Mouse (Mus musculus): ENCODE results near the gene Olfr251. TPM values are rescaled to one million over a fixed set of nuclear protein-coding genes. Genes with fewer than 3 reads are reported as not detected.
"Not testable (repeated sequence)": the region's sequence is repeated elsewhere in the genome, so short reads cannot be mapped to it uniquely, and the experiment has no call there.

The Olfr251 gene
- not detected for total RNA-seq (2021)

GRCm38 (mm10) chr9:38376786-38377185 lies at the start of gene Olfr251:
Gene Olfr251 (plus strand): TSS chr9:38377086.
- no peak for DNase-seq (ENCODE audit: low spot score in 2 of 2)
- intact Hi-C loops (cut with DNase I) = no loop called here

GRCm38 (mm10) chr9:38328760-38329159 lies 48.1 kb upstream of the Olfr251 start, which contains the start of gene Olfr25:
Gene Olfr25 (plus strand): TSS chr9:38329060.
- DNase-seq (ENCODE audit: low spot score in 2 of 2) = no peak
- intact Hi-C loops (cut with DNase I) = no loop called here

- intact Hi-C loops (cut with DNase I) = no loop called here
- DNase-seq (ENCODE audit: low spot score in 2 of 2) = no peak
Measured at GRCm38 (mm10) chr9:38348111-38348510, 28.8 kb upstream of the Olfr251 start, which contains the start of gene Olfr898. Gene Olfr898 (plus strand): TSS chr9:38348411.

GRCm38 (mm10) chr9:38366596-38366995 lies 10.3 kb upstream of the Olfr251 start, which contains the start of gene Olfr250:
Gene Olfr250 (plus strand): TSS chr9:38366896.
- intact Hi-C loops (cut with DNase I) = no loop called here
- DNase-seq (ENCODE audit: low spot score in 2 of 2) = no peak

DNA sequence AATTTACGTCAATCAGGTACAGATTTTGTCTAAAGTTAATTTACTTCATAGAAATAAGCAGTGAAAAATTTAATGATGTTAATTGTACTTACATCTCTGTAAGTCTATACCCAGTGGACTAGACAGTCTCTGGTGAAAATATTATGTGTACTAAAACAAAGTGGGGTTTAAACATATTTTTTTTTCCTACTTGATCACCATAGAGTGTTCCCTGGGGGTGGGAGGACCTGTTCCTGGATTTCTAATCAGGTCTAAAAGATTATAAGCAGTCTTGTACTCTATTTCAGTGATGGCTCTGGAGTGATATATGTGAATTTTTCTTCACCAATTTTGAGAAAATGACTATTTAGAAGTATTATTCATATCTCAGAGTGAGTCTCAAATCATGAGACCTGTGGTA lies 24.5 kb downstream of the Olfr251 start, which contains the start of gene Olfr147:
TSS of gene Olfr147 (plus strand) at position 301 of the 400 bp plus-strand sequence.
- DNase-seq (ENCODE audit: low spot score in 2 of 2) = no peak
- intact Hi-C loops (cut with DNase I) = no loop called here

GRCm38 (mm10) chr9:38407502-38407901 lies 30.6 kb downstream of the Olfr251 start:
- intact Hi-C loops (cut with DNase I); DNase-seq (ENCODE audit: low spot score in 2 of 2): not testable (repeated sequence)

DNA sequence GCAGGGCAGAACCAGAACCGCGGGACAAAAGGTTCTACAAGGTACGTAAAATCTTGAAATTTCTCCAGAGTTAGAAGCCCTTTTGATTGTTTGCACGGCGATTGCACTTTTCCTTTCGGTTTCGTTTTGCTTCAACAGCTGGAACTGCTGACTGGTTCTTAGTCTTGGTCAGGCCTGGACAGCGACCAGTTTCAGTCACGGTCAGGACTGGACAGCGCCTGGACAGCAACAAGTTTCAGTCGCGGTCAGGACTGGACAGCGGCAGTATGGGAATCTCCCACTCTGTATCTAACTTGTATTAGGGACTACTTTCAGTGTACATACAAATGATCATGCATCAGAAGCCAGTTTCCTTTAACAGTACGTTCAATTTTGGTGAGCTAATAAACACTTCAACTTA lies 36.6 kb downstream of the Olfr251 start:
- intact Hi-C loops (cut with DNase I) = not testable (repeated sequence)

DNA sequence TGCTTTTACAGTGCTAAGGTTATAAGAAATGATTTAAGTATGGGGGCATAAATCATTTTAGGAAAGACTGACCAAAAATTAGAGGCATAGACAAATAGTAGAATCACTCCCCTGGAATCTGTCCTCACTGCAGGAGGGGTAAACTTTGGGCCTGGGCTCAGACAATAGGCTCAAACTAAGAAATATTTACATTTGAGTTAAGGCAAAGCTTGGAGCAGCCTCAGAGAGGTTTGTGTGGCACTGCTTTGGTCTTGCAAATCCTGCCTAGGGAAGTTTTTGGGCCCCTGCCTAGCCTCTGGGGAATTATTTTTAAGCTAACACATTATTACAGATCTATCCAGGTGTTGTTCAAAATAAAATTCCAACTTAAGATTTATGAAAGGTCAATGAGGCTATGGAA lies 46.9 kb downstream of the Olfr251 start:
- intact Hi-C loops (cut with DNase I) = no loop called here
- no peak for DNase-seq (ENCODE audit: low spot score in 2 of 2)

More for the DNA sequence above, 36.6 kb downstream of the Olfr251 start:
- DNase-seq (ENCODE audit: low spot score in 2 of 2) = not testable (repeated sequence)

- intact Hi-C loops (cut with DNase I) = no loop called here
- no peak for DNase-seq (ENCODE audit: low spot score in 2 of 2)
Measured at GRCm38 (mm10) chr9:38427026-38427425, 50.1 kb downstream of the Olfr251 start.

DNA sequence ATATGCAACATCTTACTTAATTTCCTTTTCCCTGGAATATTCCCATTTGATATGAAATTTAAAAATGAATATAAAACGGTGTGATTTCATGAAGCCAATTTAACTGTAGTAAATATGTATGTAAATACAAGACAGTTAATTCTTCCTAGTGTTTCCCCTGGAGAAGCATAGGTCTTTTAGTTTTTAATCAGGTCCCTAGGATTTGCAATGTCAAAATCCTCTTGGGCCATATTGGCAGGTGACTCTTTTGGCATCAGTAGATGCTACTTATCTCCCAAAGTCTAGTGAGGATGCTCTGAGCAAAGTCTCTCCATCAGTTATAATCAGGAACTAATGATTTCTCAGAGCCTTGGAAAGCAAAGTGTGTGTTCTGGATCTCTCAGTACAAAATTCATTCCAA lies 52.3 kb downstream of the Olfr251 start, which contains the start of gene Olfr901:
TSS of gene Olfr901 (plus strand) at position 301 of the 400 bp plus-strand sequence.
- intact Hi-C loops (cut with DNase I) = no loop called here
- no peak for DNase-seq (ENCODE audit: low spot score in 2 of 2)

Other genes starting within 250 kb of the Olfr251 start
- not detected for gene Olfr890, start 234.6 kb upstream of the Olfr251 start, total RNA-seq (2021)
- gene Olfr891, start 196.3 kb upstream of the Olfr251 start, total RNA-seq (2021) = not detected
- gene Olfr893, start 168.7 kb upstream of the Olfr251 start, total RNA-seq (2021) = not detected
- gene Olfr894, start 159.0 kb upstream of the Olfr251 start, total RNA-seq (2021) = not detected
- not detected for gene Olfr143, start 124.3 kb upstream of the Olfr251 start, total RNA-seq (2021)
- not detected for gene Olfr895, start 109.2 kb upstream of the Olfr251 start, total RNA-seq (2021)
- gene Olfr896-ps1, start 86.0 kb upstream of the Olfr251 start, total RNA-seq (2021) = not detected
- not detected for gene Olfr25, start 48.0 kb upstream of the Olfr251 start, total RNA-seq (2021)
- gene Olfr898, start 28.7 kb upstream of the Olfr251 start, total RNA-seq (2021) = not detected
- not detected for gene Olfr250, start 10.2 kb upstream of the Olfr251 start, total RNA-seq (2021)
- gene Olfr147, start 24.6 kb downstream of the Olfr251 start, total RNA-seq (2021) = not detected
- not detected for gene Olfr901, start 52.4 kb downstream of the Olfr251 start, total RNA-seq (2021)
- gene Olfr902, start 70.6 kb downstream of the Olfr251 start, total RNA-seq (2021) = not detected
- gene Olfr904, start 86.1 kb downstream of the Olfr251 start, total RNA-seq (2021) = not detected
- gene Olfr905, start 94.0 kb downstream of the Olfr251 start, total RNA-seq (2021) = not detected
- not detected for gene Olfr906, start 110.0 kb downstream of the Olfr251 start, total RNA-seq (2021)
- not detected for gene Olfr907, start 118.7 kb downstream of the Olfr251 start, total RNA-seq (2021)
- gene Olfr911-ps1, start 144.5 kb downstream of the Olfr251 start, total RNA-seq (2021) = not detected
- gene Olfr910, start 160.8 kb downstream of the Olfr251 start, total RNA-seq (2021) = not detected
- not detected for gene Olfr912, start 203.1 kb downstream of the Olfr251 start, total RNA-seq (2021)
- gene Olfr913, start 215.7 kb downstream of the Olfr251 start, total RNA-seq (2021) = not detected
- not detected for gene Olfr914, start 228.0 kb downstream of the Olfr251 start, total RNA-seq (2021)